8 mouse cellular contexts compared by ENCODE assay signal in the genomic region with DNA sequence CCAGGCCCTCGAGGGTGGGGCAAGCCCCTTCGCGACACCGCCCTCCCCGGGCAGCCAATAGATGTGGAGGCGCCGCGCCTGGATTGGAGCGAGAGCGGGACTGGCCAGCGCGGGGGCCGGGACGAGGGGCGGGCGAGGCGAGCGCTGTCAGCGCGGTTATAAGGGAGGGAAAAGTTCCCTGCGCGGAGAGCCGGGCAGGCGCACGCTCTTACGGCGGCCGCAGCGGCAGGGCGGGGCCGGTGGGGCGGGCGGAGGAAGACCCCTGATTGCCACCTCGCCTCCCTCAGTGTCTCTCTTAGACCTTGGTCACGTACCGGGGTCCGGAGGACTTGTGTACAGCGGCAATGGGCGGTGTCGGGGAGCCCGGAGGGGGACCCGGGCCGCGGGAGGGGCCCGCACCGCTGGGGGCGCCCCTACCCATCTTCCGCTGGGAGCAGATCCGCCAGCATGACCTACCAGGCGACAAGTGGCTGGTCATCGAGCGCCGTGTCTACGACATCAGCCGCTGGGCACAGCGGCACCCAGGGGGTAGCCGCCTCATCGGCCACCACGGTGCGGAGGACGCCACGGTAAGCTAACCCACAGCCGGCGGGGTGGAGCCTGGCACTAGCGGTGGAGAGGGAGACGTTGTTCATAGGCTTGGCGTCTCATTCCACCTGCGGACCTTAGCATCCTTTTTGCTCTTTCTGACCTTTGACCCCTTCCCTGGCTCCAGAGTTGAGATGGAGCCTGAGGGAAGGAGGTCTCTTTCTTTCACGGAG. TPM values are rescaled to one million over a fixed set of nuclear protein-coding genes. Genes with fewer than 3 reads are reported as not detected.
DNase-seq lines count a peak whose midpoint lies in the region; ATAC-seq lines count a peak whose summit lies in the region.

Gene Fads3 (plus strand): TSS at position 182 of the 761 bp plus-strand sequence.

- H3K9me3 ChIP-seq in forebrain, embryonic 13.5 days (replicated peaks) = no peaks in the 10 kb centered on the region
- no peaks in the 10 kb centered on the region for H3K9me3 ChIP-seq in heart, embryonic 16.5 days (replicated peaks; ENCODE audit: control insufficient read depth, low read length)
- no peaks in the 10 kb centered on the region for H3K9me3 ChIP-seq in liver, embryonic 16.5 days (replicated peaks; ENCODE audit: control insufficient read depth, low read length)
- H3K9me3 ChIP-seq in neural tube, embryonic 12.5 days = no peaks in the 10 kb centered on the region
- H3K9me3 ChIP-seq in stomach, embryonic 16.5 days (replicated peaks; ENCODE audit: control insufficient read depth, low read length) = no peaks in the 10 kb centered on the region

- peak within 1 kb of the TSS; percentile 66 for H3K4me3 ChIP-seq in brown adipose tissue, adult 24 weeks (ENCODE audit: insufficient read depth, low read depth, low read length)
- peak within 1 kb of the TSS; percentile 67 for H3K4me3 ChIP-seq in forebrain, embryonic 13.5 days
- peak within 1 kb of the TSS; percentile 77 for H3K4me3 ChIP-seq in heart, embryonic 16.5 days (ENCODE audit: low read length)
- peak within 1 kb of the TSS; percentile 65 for H3K4me3 ChIP-seq in liver, embryonic 16.5 days (ENCODE audit: low read depth, low read length)
- H3K4me3 ChIP-seq in neural tube, embryonic 12.5 days = peak within 1 kb of the TSS; percentile 55
- peak within 1 kb of the TSS; percentile 73 for H3K4me3 ChIP-seq in stomach, embryonic 16.5 days (replicated peaks; ENCODE audit: low read length)

- H3K36me3 ChIP-seq in forebrain, embryonic 13.5 days (ENCODE audit: poor library complexity, severe bottlenecking) = no peaks in the 10 kb centered on the region
- H3K36me3 ChIP-seq in heart, embryonic 16.5 days (ENCODE audit: control insufficient read depth, insufficient read depth) = no peaks in the 10 kb centered on the region
- H3K36me3 ChIP-seq in liver, embryonic 16.5 days (ENCODE audit: control insufficient read depth, insufficient read depth) = peaks cover 1% of the 10 kb centered on the region; the same call in 1 of the 2 replicates
- no peaks in the 10 kb centered on the region for H3K36me3 ChIP-seq in neural tube, embryonic 12.5 days
- H3K36me3 ChIP-seq in stomach, embryonic 16.5 days (ENCODE audit: control insufficient read depth, insufficient read depth, low read length) = no peaks in the 10 kb centered on the region

- DNase-seq in CD4-positive helper T cell, adult 2 months (ENCODE audit: low read depth, low spot score) = peak; percentile 9
- DNase-seq in kidney, postnatal 25 days = peak; percentile 87 to 95

- under 1% methylated on average over 66 of the region's 69 CpGs for WGBS in forebrain, embryonic 13.5 days
- under 1% methylated on average over 59 of the region's 69 CpGs for whole genome bisulfite sequencing in heart, embryonic 16.5 days
- WGBS in liver, embryonic 16.5 days (ENCODE audit: insufficient replicate concordance) = under 1% methylated on average over 63 of the region's 69 CpGs
- WGBS in neural tube, embryonic 12.5 days = under 1% methylated on average over 67 of the region's 69 CpGs
- under 1% methylated on average over 63 of the region's 69 CpGs for WGBS in stomach, embryonic 16.5 days

- peak; percentile 91 for ATAC-seq in forebrain, embryonic 13.5 days
- peak; percentile 81 for ATAC-seq in heart, embryonic 16.5 days (replicated peaks; ENCODE audit: extremely low read depth, insufficient read depth, low FRiP score)
- ATAC-seq in liver, embryonic 16.5 days (ENCODE audit: low read depth) = peak; percentile 85
- peak; percentile 86 for ATAC-seq in neural tube, embryonic 12.5 days (ENCODE audit: low FRiP score, low read depth)
- ATAC-seq in stomach, embryonic 16.5 days (ENCODE audit: insufficient read depth, low FRiP score) = peak; percentile 93

- H3K27ac ChIP-seq in brown adipose tissue, adult 24 weeks (replicated peaks; ENCODE audit: low read depth, low read length) = peak within 1 kb of the TSS; percentile 72
- H3K27ac ChIP-seq in forebrain, embryonic 13.5 days = no peak within 1 kb of the TSS
- H3K27ac ChIP-seq in heart, embryonic 16.5 days (ENCODE audit: low read length) = peak within 1 kb of the TSS; percentile 97
- peak within 1 kb of the TSS; percentile 42 for H3K27ac ChIP-seq in liver, embryonic 16.5 days (ENCODE audit: low read length)
- no peak within 1 kb of the TSS for H3K27ac ChIP-seq in neural tube, embryonic 12.5 days
- peak within 1 kb of the TSS; percentile 78 for H3K27ac ChIP-seq in stomach, embryonic 16.5 days (ENCODE audit: low read length)

- H3K4me1 ChIP-seq in brown adipose tissue, adult 24 weeks (ENCODE audit: control insufficient read depth, insufficient read depth, insufficient read length, low read length) = peaks cover 21% of the 10 kb centered on the region
- H3K4me1 ChIP-seq in forebrain, embryonic 13.5 days = peaks cover 22% of the 10 kb centered on the region
- H3K4me1 ChIP-seq in heart, embryonic 16.5 days (ENCODE audit: control insufficient read depth, insufficient read depth, low read length) = peaks cover 69% of the 10 kb centered on the region
- peaks cover 55% of the 10 kb centered on the region for H3K4me1 ChIP-seq in liver, embryonic 16.5 days (ENCODE audit: control insufficient read depth, low read depth, low read length)
- H3K4me1 ChIP-seq in neural tube, embryonic 12.5 days = peaks cover 18% of the 10 kb centered on the region
- H3K4me1 ChIP-seq in stomach, embryonic 16.5 days (ENCODE audit: control insufficient read depth, insufficient read depth, low read length) = peaks cover 42% of the 10 kb centered on the region

- peak within 1 kb of the TSS; percentile 97 for H3K4me2 ChIP-seq in forebrain, embryonic 13.5 days
- peak within 1 kb of the TSS; percentile 72 for H3K4me2 ChIP-seq in heart, embryonic 16.5 days (ENCODE audit: low read depth, low read length)
- peak within 1 kb of the TSS; percentile 87 for H3K4me2 ChIP-seq in liver, embryonic 16.5 days (ENCODE audit: low read depth, low read length)
- peak within 1 kb of the TSS; percentile 99 for H3K4me2 ChIP-seq in neural tube, embryonic 12.5 days (replicated peaks)
- H3K4me2 ChIP-seq in stomach, embryonic 16.5 days (ENCODE audit: low read depth, low read length) = peak within 1 kb of the TSS; percentile 95

- 0 out of 2 replicates have a peak, but pooled peaks cover 6% of the 10 kb centered on the region for H3K27me3 ChIP-seq in forebrain, embryonic 13.5 days
- no peaks in the 10 kb centered on the region for H3K27me3 ChIP-seq in heart, embryonic 16.5 days (ENCODE audit: control insufficient read depth, insufficient read depth, low read length)
- H3K27me3 ChIP-seq in liver, embryonic 16.5 days (ENCODE audit: control insufficient read depth, insufficient read depth, low read depth, low read length) = peaks cover 2% of the 10 kb centered on the region; the same call in 1 of the 2 replicates
- H3K27me3 ChIP-seq in neural tube, embryonic 12.5 days (replicated peaks) = peaks cover 3% of the 10 kb centered on the region; the same call in 1 of the 2 replicates
- no peaks in the 10 kb centered on the region for H3K27me3 ChIP-seq in stomach, embryonic 16.5 days (ENCODE audit: control insufficient read depth, insufficient read depth, low read length)

- H3K9ac ChIP-seq in forebrain, embryonic 13.5 days = peak within 1 kb of the TSS; percentile 75
- H3K9ac ChIP-seq in heart, embryonic 16.5 days (ENCODE audit: low read length) = peak within 1 kb of the TSS; percentile 88
- H3K9ac ChIP-seq in liver, embryonic 16.5 days (ENCODE audit: low read depth, low read length) = peak within 1 kb of the TSS; percentile 55
- H3K9ac ChIP-seq in neural tube, embryonic 12.5 days = peak within 1 kb of the TSS; percentile 74
- peak within 1 kb of the TSS; percentile 77 for H3K9ac ChIP-seq in stomach, embryonic 16.5 days (ENCODE audit: low read length)

RNA-seq across cellular contexts. Expression of gene Fads3, which starts in this region (rescaled TPM):
- polyA plus RNA-seq in brown adipose tissue, adult 24 weeks (2012; ENCODE audit: insufficient read depth, insufficient read length, missing spikeins) = 31.1 and 34.2 TPM in 2 replicates
- 5.8 TPM in 2 replicates for polyA plus RNA-seq in forebrain, embryonic 13.5 days (2015; fragmentation: Nextera tagmentation; extraction: Ambion mirVana)
- polyA plus RNA-seq in heart, embryonic 16.5 days (2015; fragmentation: Nextera tagmentation; extraction: Ambion mirVana) = 31.5 and 46.1 TPM in 2 replicates
- 7.3 and 8.6 TPM in 2 replicates for polyA plus RNA-seq in liver, embryonic 16.5 days (2015; fragmentation: Nextera tagmentation; extraction: Ambion mirVana)
- 11.4 and 13.3 TPM in 2 replicates for polyA plus RNA-seq in neural tube, embryonic 12.5 days (2016; fragmentation: Nextera tagmentation; extraction: Ambion mirVana)
- 18.9 and 22.5 TPM in 2 replicates for polyA plus RNA-seq in stomach, embryonic 16.5 days (2015; fragmentation: Nextera tagmentation; extraction: Ambion mirVana)

Comparison
In these comparisons a context has a peak if more than half of its experiments do, and no peak if none do; other contexts are left out.
1. H3K27ac ChIP-seq: peak in brown adipose tissue, adult 24 weeks (single experiment), heart, embryonic 16.5 days (single experiment), liver, embryonic 16.5 days (single experiment) and stomach, embryonic 16.5 days (single experiment); none in forebrain, embryonic 13.5 days (single experiment) and neural tube, embryonic 12.5 days (single experiment).
2. Peak in every context shown above with its lines, with median percentiles within 50 percentile points of each other: H3K4me3 ChIP-seq, ATAC-seq, H3K4me2 ChIP-seq and H3K9ac ChIP-seq.